Mouse (Mus musculus): Measurements from ENCODE around the gene Fam50a. TPM values are rescaled to one million over a fixed set of nuclear protein-coding genes. Genes with fewer than 3 reads are reported as not detected.

The Fam50a gene
- total RNA-seq (2021): 10 to 100 TPM; 28.1 to 33.7 TPM
- long read RNA-seq, experiment 1, transcript Fam50a-201 (13 exons, 1,383 nt): major isoform, 8 of 15 reads
- long read RNA-seq, experiment 1, partial matches to known transcripts: 1 of 15 reads
- long read RNA-seq, experiment 1, other reads (novel, unspliced or antisense): 6 of 15 reads
- long read RNA-seq, experiment 2, transcript Fam50a-201 (13 exons, 1,383 nt): major isoform, 18 of 27 reads
- long read RNA-seq, experiment 2, partial matches to known transcripts: 0 of 27 reads
- long read RNA-seq, experiment 2, other reads (novel, unspliced or antisense): 9 of 27 reads

DNA sequence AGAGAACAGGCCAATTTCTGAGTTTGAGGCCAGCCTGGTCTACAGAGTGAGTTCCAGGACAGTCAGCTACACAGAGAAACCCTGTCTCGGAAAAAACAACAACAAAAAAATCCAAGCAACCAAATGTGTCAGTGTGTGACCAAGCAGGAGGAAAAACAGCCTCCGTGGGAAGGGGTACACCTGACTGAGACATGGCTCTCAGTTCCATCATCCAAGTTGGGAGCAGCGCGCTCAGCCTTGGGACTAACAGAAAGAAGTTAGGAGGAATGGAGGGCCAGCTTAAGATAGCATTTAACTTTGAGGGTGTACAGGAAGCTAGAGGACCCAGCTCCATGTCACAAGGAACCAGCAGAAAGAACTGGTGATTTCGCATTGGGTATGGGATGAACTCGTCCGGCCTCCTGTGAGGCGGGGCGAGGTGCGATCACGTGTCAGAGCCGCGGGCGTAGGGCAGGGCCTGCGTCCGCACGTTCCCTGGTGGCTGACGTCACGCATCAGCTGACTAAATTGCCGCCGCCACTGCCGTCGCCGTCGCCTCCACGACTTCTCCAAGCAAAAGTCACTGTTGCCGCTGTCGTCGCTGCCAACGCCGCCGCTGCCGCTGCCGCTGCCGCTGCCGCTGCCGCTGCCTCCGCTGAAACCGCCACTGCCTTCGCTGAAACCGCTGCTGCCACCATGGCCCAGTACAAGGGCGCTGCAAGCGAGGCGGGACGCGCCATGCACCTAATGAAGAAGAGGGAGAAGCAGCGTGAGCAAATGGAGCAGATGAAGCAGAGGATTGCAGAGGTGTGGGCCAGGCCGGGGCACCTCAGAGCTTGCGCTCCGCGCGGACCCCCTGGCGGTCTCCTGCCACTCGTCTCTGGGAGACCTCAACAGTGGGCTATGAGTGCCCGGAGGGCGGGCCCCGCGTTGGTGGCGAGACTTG is at the start of gene Fam50a:
TSS of gene Fam50a (plus strand) at position 494 of the 925 bp plus-strand sequence.
- no peak for TF ChIP-seq CTCF (conservative IDR thresholded peaks at IDR 0.05)
- Histone ChIP-seq H3K27ac (peak within 1 kb of the TSS; percentile 91), H3K4me3 (peak within 1 kb of the TSS; percentile 71)
- peak; percentile 82 to 91 for DNase-seq (ENCODE audit: low spot score in 2 of 2)

DNA sequence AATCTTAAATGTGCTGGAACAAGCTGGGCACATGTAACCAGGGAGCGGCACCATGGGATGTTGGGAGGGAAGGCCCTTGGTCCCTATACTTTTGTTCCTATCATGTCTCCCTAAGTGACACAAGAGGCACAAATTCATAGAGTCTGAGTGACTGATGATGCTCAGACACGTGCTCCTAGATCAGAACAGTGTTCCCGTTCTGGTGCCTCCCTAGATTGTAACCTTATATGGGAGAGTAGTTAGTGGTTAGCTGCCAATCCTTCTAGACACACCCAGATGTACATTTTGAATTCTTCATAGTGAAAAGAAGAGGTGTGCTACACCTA is 43.1 kb upstream of the Fam50a start:
- H3K27ac ChIP-seq: peak overlapping the region; percentile 99
- H3K4me3 ChIP-seq: peak overlapping the region; percentile 63
- no peak for DNase-seq (ENCODE audit: low spot score in 2 of 2)
- TF ChIP-seq CTCF (conservative IDR thresholded peaks at IDR 0.05): no peak

DNA sequence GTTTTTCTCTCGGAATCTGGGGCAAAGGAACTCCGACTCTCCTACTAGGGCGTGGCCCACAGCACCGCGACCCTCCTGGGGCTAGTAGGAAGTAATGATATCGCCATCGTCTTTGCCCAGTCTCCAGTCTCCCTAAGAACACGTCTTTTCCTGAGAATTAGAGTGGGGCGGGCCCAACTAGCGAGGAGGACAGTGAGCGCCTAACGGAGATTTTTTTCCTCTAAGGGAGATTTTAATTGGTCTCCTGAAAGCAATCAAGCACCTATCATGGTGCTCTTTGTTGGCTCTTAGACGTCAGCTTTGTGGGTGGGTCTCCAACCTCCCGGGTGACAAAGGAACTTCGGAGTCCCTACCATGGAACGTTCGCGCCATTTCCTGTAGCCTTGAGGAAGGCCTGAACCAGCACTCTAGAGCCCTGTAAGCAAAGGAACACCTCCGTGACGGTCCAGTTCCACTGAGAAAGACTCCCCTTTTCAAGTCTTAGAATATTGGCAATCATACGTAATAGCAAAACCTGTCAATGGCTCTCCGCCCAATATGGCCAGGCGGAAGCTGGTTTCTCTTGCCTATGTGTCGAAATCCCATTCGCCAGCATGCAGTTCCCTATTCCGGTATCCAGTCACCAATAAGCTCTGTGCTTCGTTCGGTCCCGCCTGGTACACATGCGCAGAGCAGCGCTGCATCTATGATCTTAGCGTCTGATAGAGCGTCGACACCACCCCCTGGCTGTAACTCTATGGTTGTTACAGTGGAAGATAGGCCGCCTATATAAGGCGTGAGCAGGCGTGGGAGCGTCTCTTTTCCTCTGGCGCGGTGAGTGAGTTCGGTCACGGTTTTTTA is 42.6 kb upstream of the Fam50a start, which contains the start of gene Rpl10:
TSS of gene Rpl10 (plus strand) at position 751 of the 840 bp plus-strand sequence.
- peak within 1 kb of the TSS; percentile 82 for H3K4me3 ChIP-seq
- peak; percentile 86 to 95 for DNase-seq (ENCODE audit: low spot score in 2 of 2)
- TF ChIP-seq CTCF (conservative IDR thresholded peaks at IDR 0.05): peak; percentile 66
- H3K27ac ChIP-seq: peak within 1 kb of the TSS; percentile 99

DNA sequence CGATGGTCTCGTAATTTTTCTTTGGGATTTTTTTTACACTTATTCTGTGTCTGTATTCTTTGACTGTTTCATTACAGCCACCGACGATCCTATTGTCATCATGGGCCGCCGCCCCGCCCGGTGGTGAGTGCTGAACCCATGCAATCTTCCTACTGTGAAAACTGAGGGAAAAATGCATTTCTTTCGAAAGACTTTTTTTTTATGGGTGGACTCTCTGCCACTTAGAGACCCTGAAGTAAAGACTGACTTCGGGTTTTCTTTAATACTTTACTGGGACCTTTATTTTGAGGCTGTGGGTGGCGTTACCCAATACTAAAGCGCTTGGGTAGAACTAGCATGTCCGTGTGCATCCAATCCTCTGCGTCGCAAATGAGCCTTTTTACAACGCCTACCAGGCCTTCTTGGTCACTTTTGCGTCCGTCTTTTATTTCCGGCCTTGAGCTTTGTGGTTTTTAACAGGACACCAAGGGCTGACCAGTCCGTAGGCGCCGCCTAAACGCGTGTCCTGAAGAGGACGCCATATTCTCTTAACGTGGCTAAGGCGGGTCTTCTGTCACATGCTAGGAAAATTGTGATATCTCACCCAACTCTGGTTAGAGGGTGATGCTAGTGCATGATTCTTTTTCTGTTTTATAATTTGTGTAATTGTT is 41.8 kb upstream of the Fam50a start:
- H3K4me3 ChIP-seq: peak overlapping the region; percentile 82
- peak overlapping the region; percentile 90 for H3K27ac ChIP-seq
- no peak for TF ChIP-seq CTCF (conservative IDR thresholded peaks at IDR 0.05)
- no peak for DNase-seq (ENCODE audit: low spot score in 2 of 2)

DNA sequence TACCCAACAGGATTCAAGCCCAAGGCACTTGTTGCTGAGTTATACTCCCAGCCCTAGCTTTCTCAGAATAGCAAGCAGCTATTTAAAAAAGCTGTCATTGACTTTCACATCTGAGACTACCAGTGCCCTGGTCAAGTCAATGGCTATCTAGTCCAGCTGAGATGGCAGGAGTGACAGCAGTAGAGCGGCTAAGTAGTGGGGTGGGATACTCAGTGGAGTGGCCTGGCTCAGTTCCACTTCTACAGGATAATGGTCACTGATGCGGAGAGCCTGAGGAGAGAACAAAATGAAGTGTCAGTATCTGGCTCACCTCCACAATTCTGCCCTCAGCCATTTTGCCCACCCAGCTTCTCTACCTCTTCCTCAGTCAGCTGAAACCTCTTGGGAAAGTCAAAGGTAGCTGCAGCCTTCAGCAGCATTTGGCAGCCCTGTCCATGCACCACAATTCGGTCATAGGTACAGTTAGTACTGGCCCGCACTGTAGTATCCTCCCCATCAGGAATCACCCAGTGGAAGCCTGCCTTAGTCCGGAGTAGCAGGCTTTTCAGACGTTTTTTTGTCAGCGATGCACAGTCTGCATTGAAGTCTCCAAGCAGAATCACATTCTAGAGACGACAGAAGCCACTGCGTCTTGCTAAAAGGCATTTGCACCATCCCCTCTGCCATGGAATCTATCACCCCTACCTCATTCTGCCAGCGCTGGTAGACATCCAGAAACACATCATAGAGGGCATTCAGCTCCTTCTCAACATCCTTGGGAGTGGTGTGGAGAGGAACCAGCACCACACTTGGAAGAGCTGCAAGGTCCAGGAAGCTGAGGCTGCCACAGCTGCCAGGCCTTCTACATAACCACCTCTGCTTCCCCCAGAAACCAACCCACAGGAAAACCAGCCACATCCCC is 39.2 kb upstream of the Fam50a start:
- Histone ChIP-seq H3K27ac (no peak overlapping the region), H3K4me3 (no peak overlapping the region)
- no peak for TF ChIP-seq CTCF (conservative IDR thresholded peaks at IDR 0.05)
- DNase-seq (ENCODE audit: low spot score in 2 of 2): no peak

DNA sequence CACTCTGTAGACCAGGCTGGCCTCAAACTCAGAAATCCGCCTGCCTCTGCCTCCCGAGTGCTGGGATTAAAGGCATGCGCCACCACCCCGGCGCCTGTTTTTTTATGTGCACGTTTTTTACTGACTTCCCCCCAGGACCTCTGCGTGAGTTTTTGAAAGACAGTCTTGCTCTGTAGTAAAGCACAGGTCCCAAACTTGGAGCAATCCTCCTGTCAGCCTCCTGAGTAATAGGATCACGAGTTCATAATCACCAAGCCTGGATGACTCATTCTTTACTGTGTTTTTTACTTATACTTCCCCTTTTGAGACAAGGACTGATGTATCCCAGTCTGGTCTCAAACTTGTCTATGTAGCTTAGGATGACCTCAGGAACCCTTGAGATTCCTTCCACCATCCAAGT is 34.9 kb upstream of the Fam50a start:
- H3K27ac ChIP-seq: no peak overlapping the region

DNA sequence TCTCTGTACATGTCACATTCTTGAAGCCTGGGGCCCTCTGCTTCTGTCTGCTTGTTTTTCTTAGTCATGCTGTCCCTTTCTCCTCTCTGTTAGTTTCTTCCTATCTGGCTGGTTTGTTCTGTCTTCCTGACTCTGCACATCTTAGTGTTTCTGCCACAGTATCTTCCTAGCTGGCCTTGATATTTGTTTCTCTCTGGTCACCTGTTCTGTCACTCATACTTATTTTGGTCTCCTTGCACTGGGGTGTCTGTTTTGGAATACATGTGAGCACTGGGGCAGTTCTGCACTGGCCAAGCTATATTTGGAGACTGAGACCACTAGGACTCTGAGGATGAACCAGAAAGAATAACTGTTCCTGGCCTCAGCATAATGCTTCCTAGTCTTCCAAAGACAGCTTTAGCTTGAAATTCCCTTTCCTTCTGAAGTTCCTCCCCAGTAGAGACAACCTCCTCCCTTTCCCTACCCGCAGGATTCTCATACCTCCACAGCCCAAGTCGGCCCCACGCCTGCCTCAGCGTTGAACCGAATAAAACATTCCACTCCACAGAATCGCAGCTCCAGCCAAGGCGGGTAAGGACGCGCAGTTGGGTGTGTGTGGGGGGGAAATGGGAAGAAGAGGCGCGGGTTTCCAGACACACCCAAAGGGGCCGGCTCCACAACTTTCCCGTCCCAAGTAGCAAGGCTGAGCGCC is 31.6 kb upstream of the Fam50a start:
- H3K4me3 ChIP-seq: peak overlapping the region; percentile 69; the same call in 1 of the 2 replicates
- H3K27ac ChIP-seq: peak overlapping the region; percentile 91; the same call in 1 of the 2 replicates
- DNase-seq (ENCODE audit: low spot score in 2 of 2): no peak
- TF ChIP-seq CTCF (conservative IDR thresholded peaks at IDR 0.05): no peak

More for the DNA sequence above, 34.9 kb upstream of the Fam50a start:
- DNase-seq (ENCODE audit: low spot score in 2 of 2): no peak
- no peak for TF ChIP-seq CTCF (conservative IDR thresholded peaks at IDR 0.05)
- H3K4me3 ChIP-seq: no peak overlapping the region

DNA sequence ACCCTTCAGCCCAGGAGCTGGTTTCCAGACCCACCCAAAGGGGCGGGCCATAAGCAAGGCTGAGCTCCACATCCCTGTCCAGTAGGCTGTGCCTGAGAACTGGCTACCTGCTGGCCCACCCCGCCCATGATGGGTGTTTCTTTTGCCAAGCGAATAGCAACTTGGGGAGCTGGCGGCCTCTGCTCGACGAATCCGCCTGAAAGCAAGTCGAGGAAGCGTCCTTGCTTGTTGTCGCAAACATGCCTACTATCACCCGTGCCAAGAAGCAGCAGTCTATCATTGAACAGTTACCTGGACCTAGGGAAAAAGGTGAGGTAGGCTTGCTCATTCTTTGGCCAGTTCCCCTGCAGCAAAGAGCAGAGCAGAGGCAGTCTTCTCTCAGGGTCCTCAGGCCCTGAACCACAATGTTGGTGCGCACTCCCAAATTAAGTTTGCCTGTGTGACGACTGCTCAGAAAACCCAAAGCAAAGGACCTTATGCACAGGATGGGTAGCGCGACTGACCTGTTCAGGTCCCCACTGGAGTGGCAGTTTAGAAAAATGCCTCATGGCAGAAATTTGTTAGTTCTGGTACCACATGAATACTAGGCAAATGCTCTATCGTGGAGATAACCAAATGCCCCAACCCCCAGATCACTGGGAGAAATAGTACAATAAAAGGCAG is 31.0 kb upstream of the Fam50a start, which contains the start of the genes Taz and Dnase1l1:
TSS of gene Taz (plus strand) at position 181 of the 663 bp plus-strand sequence.
TSS of gene Dnase1l1 (minus strand) at position 606 of the 663 bp plus-strand sequence.
- Histone ChIP-seq H3K27ac (peak within 1 kb of the TSS; percentile 91), H3K4me3 (peak within 1 kb of the TSS; percentile 69)
- peak in 1 of 2 experiments; percentile 44 for DNase-seq (ENCODE audit: low spot score in 2 of 2)
- no peak for TF ChIP-seq CTCF (conservative IDR thresholded peaks at IDR 0.05)

DNA sequence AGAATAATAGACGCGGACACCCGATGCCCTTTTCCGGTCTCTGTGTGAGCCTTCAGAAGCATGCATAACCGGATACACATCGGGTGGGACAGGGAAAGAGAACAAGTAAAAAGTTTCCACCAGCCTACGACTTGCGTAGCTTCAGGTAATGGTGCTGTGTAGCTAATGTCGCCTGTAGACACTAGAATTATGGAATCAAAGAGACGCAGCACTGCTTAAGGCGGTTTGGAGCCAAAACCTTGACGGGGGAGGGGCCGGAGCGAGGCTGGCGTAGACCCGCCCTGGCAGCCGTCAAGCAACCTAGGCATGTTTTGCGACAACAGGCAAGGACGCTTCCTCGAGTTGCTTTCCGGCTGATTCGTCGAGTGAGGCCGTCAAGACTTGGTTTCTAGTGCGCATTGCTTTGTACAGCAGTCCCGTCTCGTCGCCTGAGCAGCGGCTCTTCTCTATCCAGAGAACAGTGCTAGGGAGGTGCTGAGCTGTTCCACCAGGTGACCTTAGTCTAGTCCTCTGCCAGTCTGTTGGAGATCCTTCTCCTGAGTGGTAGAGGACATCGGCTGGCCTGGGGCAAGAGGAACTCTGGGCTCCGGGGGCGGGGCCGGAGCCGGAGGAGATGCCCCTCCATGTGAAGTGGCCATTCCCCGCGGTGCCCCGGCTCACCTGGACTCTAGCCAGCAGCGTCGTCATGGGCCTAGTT is 30.3 kb upstream of the Fam50a start:
- no peak for TF ChIP-seq CTCF (conservative IDR thresholded peaks at IDR 0.05)

More for the DNA sequence above, 30.3 kb upstream of the Fam50a start:
- Histone ChIP-seq H3K27ac (peak overlapping the region; percentile 91), H3K4me3 (peak overlapping the region; percentile 69)
- DNase-seq (ENCODE audit: low spot score in 2 of 2): peak; percentile 77 to 86
